18 mouse cellular contexts compared by ENCODE assay signal in genomic region chr2:127453141-127453540, GRCm38 (mm10). TPM values are rescaled to one million over a fixed set of nuclear protein-coding genes. Genes with fewer than 3 reads are reported as not detected.
DNase-seq lines count a peak whose midpoint lies in the region; ATAC-seq and TF ChIP-seq lines count a peak whose summit lies in the region.
"Had no signal": no experiment of that assay in that cellular context is flagged by ENCODE, and none has a peak within 500 bp of the region (broad histone marks: within the 10 kb centered on the region; RNA-seq: fewer than 3 reads in every experiment).

No protein-coding gene starts in this region.

- H3K36me3 ChIP-seq in lung, embryonic 14.5 days (ENCODE audit: insufficient read depth): no peaks in the 10 kb centered on the region
- no peaks in the 10 kb centered on the region for H3K36me3 ChIP-seq in kidney, postnatal 0 days (ENCODE audit: insufficient read depth, low read length)
- H3K36me3 ChIP-seq: embryonic facial prominence, embryonic 10.5 days; forebrain, embryonic 15.5 days; limb, embryonic 10.5 days; midbrain, embryonic 13.5 days; neural tube, embryonic 12.5 days had no signal

- TF ChIP-seq CTCF in lung, embryonic 14.5 days (IDR thresholded peaks at IDR 0.05; ENCODE audit: low read depth): peak; percentile 29
- TF ChIP-seq CTCF in kidney, postnatal 0 days (IDR thresholded peaks at IDR 0.05; ENCODE audit: low read depth): 0 out of 2 replicates have a peak, but pooled peaks have one; percentile 34

- no peak overlapping the region for H3K4me3 ChIP-seq in lung, embryonic 14.5 days (ENCODE audit: low read depth, low read length)
- H3K4me3 ChIP-seq in kidney, postnatal 0 days (replicated peaks; ENCODE audit: low read depth, low read length): no peak overlapping the region
- H3K4me3 ChIP-seq: embryonic facial prominence, embryonic 10.5 days; forebrain, embryonic 15.5 days; layer of hippocampus, adult 2 months; limb, embryonic 10.5 days; megakaryocyte, embryonic 14.5 days; midbrain, embryonic 13.5 days; neural tube, embryonic 12.5 days had no signal

- WGBS in lung, embryonic 14.5 days: 72% methylated on average over 9 of the region's 9 CpGs
- 59% methylated on average over 9 of the region's 9 CpGs for WGBS in kidney, postnatal 0 days

- no peaks in the 10 kb centered on the region for H3K4me1 ChIP-seq in lung, embryonic 14.5 days (ENCODE audit: insufficient read depth)
- H3K4me1 ChIP-seq in kidney, postnatal 0 days (replicated peaks; ENCODE audit: insufficient read depth, low read length): 0 out of 2 replicates have a peak, but pooled peaks cover 4% of the 10 kb centered on the region
- H3K4me1 ChIP-seq: forebrain, embryonic 15.5 days; midbrain, embryonic 13.5 days; neural tube, embryonic 12.5 days had no signal

- H3K27me3 ChIP-seq in lung, embryonic 14.5 days (ENCODE audit: insufficient read depth, low read length): no peaks in the 10 kb centered on the region
- no peaks in the 10 kb centered on the region for H3K27me3 ChIP-seq in kidney, postnatal 0 days (ENCODE audit: insufficient read depth, low read length)

- no peak for DNase-seq in lung, embryonic 14.5 days
- no peak for DNase-seq in lung, adult 18-20 months
- peak; percentile 55 to 57 for DNase-seq in kidney, adult 8-10 months
- DNase-seq in kidney, postnatal 0 days (ENCODE audit: low spot score): no peak
- no peak for DNase-seq in gastrocnemius, postnatal 14 days
- DNase-seq in cerebellum, postnatal 36 days: no peak

- H3K9ac ChIP-seq in lung, embryonic 14.5 days: no peak overlapping the region
- no peak overlapping the region for H3K9ac ChIP-seq in kidney, postnatal 0 days (ENCODE audit: low read depth, low read length)
- H3K9ac ChIP-seq: forebrain, embryonic 15.5 days; hindbrain, embryonic 14.5 days; midbrain, embryonic 13.5 days; neural tube, embryonic 12.5 days had no signal

- no peak overlapping the region for H3K27ac ChIP-seq in lung, embryonic 14.5 days (ENCODE audit: low read depth)
- no peak overlapping the region for H3K27ac ChIP-seq in kidney, postnatal 0 days
- H3K27ac ChIP-seq: embryonic facial prominence, embryonic 10.5 days; forebrain, embryonic 15.5 days; hindbrain, embryonic 14.5 days; layer of hippocampus, adult 2 months; limb, embryonic 10.5 days; midbrain, embryonic 13.5 days; neural tube, embryonic 12.5 days had no signal

- no peak overlapping the region for H3K4me2 ChIP-seq in lung, embryonic 14.5 days
- no peak overlapping the region for H3K4me2 ChIP-seq in kidney, postnatal 0 days (ENCODE audit: low read length)
- H3K4me2 ChIP-seq: forebrain, embryonic 15.5 days; hindbrain, embryonic 14.5 days; midbrain, embryonic 13.5 days; neural tube, embryonic 12.5 days had no signal

- intact Hi-C loops in gastrocnemius, postnatal 14 days (cut with DNase I; ENCODE audit: low total_unique reads): no loop called here

- no peak for ATAC-seq in lung, embryonic 14.5 days (ENCODE audit: insufficient read depth)
- ATAC-seq in kidney, postnatal 0 days (replicated peaks; ENCODE audit: low FRiP score, low read depth): peak; percentile 51; the same call in 1 of the 2 replicates
- no peak for ATAC-seq in cerebellum, adult (ENCODE audit: insufficient number of reproducible peaks, low FRiP score, low TSS enrichment)
- ATAC-seq: forebrain, embryonic 15.5 days had no signal

- H3K9me3 ChIP-seq in lung, embryonic 14.5 days (ENCODE audit: low read depth, low read length): no peaks in the 10 kb centered on the region
- H3K9me3 ChIP-seq in kidney, postnatal 0 days (replicated peaks; ENCODE audit: low read length): no peaks in the 10 kb centered on the region
- H3K9me3 ChIP-seq: embryonic facial prominence, embryonic 10.5 days; forebrain, embryonic 15.5 days; limb, embryonic 10.5 days; megakaryocyte, embryonic 14.5 days; midbrain, embryonic 13.5 days; neural tube, embryonic 12.5 days had no signal

RNA-seq across cellular contexts. Expression of gene Fahd2a, which starts 8.8 kb away (rescaled TPM):
- 18.7 and 25.0 TPM in 2 replicates for polyA plus RNA-seq in lung, embryonic 14.5 days (2014; fragmentation: Nextera tagmentation; extraction: Ambion mirVana)
- polyA plus RNA-seq in kidney, postnatal 0 days (2015; fragmentation: Nextera tagmentation; extraction: Ambion mirVana): 61.3 and 62.2 TPM in 2 replicates
- 10 to 100 TPM; 14.5 to 17.5 TPM for total RNA-seq in gastrocnemius, postnatal 14 days (2021)

RNA-seq across cellular contexts. Expression of gene Gpat2, which starts 28.1 kb away (rescaled TPM):
- polyA plus RNA-seq in lung, embryonic 14.5 days (2014; fragmentation: Nextera tagmentation; extraction: Ambion mirVana): 0.27 and 0.42 TPM in 2 replicates
- polyA plus RNA-seq in kidney, postnatal 0 days (2015; fragmentation: Nextera tagmentation; extraction: Ambion mirVana): 0.10 and 0.12 TPM in 2 replicates
- not detected for total RNA-seq in gastrocnemius, postnatal 14 days (2021)
- total RNA-seq: gastrocnemius, adult 8-10 months; heart, adult 18-20 months; heart, postnatal 25 days had no signal
- polyA plus RNA-seq: forebrain, embryonic 15.5 days had no signal

Comparison
In these comparisons a context has a peak if more than half of its experiments do, and no peak if none do; other contexts are left out.
1. DNase-seq: peak in kidney, adult 8-10 months (2 of 2); none in lung, embryonic 14.5 days (single experiment), lung, adult 18-20 months (0 of 2), kidney, postnatal 0 days (single experiment), gastrocnemius, postnatal 14 days (single experiment) and cerebellum, postnatal 36 days (0 of 2).